Mouse (Mus musculus): ENCODE results near the gene Gm49661. TPM values are rescaled to one million over a fixed set of nuclear protein-coding genes. Genes with fewer than 3 reads are reported as not detected.

Gm49661 gene
- polyA plus RNA-seq, 1 experiment from 2014 or later: not detected

DNA sequence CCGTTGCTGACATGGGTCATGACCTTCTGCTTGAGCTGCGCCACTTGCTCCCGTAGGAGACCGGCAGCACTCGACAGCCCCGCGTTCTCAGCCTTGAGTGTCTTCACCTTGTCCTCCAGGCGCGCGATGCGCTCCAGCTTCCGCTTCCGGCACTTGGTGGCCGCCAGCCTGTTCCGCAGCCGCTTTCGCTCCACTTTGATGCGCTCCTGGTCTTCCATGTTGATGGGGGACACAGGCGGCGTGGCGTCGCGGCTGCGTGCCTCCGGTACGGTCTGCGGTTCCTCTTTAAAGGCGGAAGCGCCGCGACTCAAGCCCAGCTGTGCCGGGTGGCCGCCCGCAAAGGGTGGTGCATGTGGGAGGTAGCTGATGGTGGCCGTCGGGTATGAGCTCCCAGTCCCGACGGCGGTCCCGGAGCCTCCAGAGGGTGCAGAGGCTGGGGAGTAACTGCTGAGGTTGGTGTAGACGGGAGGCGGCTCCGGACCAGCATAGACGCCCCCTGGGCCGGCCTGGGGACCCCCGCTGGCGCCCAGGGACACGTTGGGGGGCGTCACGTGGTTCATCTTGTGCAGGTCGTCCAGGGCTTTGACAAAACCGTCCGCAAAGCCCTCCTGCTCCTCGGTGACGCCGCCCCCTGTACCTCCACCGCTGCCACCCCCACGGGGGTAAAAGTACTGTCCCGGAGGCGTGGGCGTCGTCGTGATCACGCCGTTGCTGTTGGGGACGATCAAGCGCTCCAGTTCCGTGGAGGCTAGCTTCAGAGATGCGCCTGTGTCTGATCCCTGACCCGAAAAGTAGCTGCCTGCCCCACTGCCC, 8.4 kb upstream of the Gm49661 start:
- Histone ChIP-seq H3K9me3 (ENCODE audit: low read length) (no peaks in the 10 kb centered on the region), H3K4me2 (replicated peaks; ENCODE audit: low read depth, low read length) (peak overlapping the region; percentile 96), H3K27ac (ENCODE audit: low read length) (peak overlapping the region; percentile 87), H3K4me3 (ENCODE audit: low read length) (peak overlapping the region; percentile 61), H3K27me3 (ENCODE audit: insufficient read depth, low read length) (no peaks in the 10 kb centered on the region), H3K9ac (replicated peaks; ENCODE audit: low read length) (peak overlapping the region; percentile 74), H3K4me1 (ENCODE audit: insufficient read depth, low read length) (peaks cover 76% of the 10 kb centered on the region), H3K36me3 (ENCODE audit: insufficient read depth, low read length) (peaks cover 19% of the 10 kb centered on the region)
- under 1% methylated on average over 69 of the region's 70 CpGs for WGBS
- no peak for ATAC-seq (ENCODE audit: low FRiP score, low TSS enrichment)

DNA sequence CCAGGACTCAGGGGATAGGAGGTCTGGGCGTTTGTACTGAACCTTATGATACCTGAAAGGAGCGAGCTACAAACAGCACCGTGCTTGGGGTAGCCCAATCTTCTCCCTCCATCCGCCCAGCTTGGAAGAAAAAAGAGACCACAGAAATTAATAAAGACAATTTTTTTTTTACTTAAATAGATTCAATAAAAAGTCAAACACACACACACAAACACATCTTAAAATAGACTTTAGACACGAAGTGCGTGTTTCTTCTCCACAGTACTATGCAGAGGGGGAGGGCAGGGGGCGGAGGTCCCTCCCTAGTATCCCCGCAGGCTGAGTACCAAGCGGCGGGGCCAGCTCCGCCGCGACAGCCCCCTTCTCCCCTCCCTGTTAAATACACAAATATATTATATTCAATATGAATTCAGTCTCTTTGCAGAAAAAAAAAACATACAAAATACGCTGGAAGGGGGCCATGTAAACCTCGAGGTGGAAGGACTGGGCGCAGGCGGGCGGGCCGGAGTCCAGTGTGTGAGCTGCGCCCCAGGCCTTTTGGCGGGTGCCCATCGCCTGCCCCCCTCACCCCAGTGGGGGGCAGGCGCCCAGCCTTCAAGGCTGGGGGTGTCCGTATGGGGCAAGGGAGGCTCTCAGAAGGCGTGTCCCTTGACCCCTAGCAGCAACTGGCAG, 7.7 kb upstream of the Gm49661 start:
- 3% methylated on average over 25 of the region's 25 CpGs for WGBS
- H3K4me1 ChIP-seq (ENCODE audit: insufficient read depth, low read length): peaks cover 68% of the 10 kb centered on the region
- H3K27me3 ChIP-seq (ENCODE audit: insufficient read depth, low read length): no peaks in the 10 kb centered on the region
- H3K9me3 ChIP-seq (ENCODE audit: low read length): no peaks in the 10 kb centered on the region
- peak overlapping the region; percentile 74 for H3K9ac ChIP-seq (replicated peaks; ENCODE audit: low read length)
- peak overlapping the region; percentile 66 for H3K27ac ChIP-seq (ENCODE audit: low read length)
- H3K4me2 ChIP-seq (replicated peaks; ENCODE audit: low read depth, low read length): peak overlapping the region; percentile 96
- H3K36me3 ChIP-seq (ENCODE audit: insufficient read depth, low read length): peaks cover 25% of the 10 kb centered on the region
- ATAC-seq (ENCODE audit: low FRiP score, low TSS enrichment): no peak
- peak overlapping the region; percentile 61 for H3K4me3 ChIP-seq (ENCODE audit: low read length)

GRCm38 (mm10) chr8:84976031-84976762, 7.0 kb upstream of the Gm49661 start:
- H3K4me3 ChIP-seq (ENCODE audit: low read length): peak overlapping the region; percentile 61
- peaks cover 62% of the 10 kb centered on the region for H3K4me1 ChIP-seq (ENCODE audit: insufficient read depth, low read length)
- H3K27ac ChIP-seq (ENCODE audit: low read length): peak overlapping the region; percentile 81
- no peaks in the 10 kb centered on the region for H3K9me3 ChIP-seq (ENCODE audit: low read length)
- peak overlapping the region; percentile 96 for H3K4me2 ChIP-seq (replicated peaks; ENCODE audit: low read depth, low read length)
- under 1% methylated on average over 61 of the region's 61 CpGs for WGBS
- peaks cover 31% of the 10 kb centered on the region for H3K36me3 ChIP-seq (ENCODE audit: insufficient read depth, low read length)
- H3K27me3 ChIP-seq (ENCODE audit: insufficient read depth, low read length): no peaks in the 10 kb centered on the region
- peak overlapping the region; percentile 74 for H3K9ac ChIP-seq (replicated peaks; ENCODE audit: low read length)
- peak; percentile 74 for ATAC-seq (ENCODE audit: low FRiP score, low TSS enrichment)

GRCm38 (mm10) chr8:84975434-84975833, 6.2 kb upstream of the Gm49661 start:
- peak overlapping the region; percentile 96 for H3K4me2 ChIP-seq (replicated peaks; ENCODE audit: low read depth, low read length)
- peak overlapping the region; percentile 81; the same call in 1 of the 2 replicates for H3K27ac ChIP-seq (ENCODE audit: low read length)

DNA sequence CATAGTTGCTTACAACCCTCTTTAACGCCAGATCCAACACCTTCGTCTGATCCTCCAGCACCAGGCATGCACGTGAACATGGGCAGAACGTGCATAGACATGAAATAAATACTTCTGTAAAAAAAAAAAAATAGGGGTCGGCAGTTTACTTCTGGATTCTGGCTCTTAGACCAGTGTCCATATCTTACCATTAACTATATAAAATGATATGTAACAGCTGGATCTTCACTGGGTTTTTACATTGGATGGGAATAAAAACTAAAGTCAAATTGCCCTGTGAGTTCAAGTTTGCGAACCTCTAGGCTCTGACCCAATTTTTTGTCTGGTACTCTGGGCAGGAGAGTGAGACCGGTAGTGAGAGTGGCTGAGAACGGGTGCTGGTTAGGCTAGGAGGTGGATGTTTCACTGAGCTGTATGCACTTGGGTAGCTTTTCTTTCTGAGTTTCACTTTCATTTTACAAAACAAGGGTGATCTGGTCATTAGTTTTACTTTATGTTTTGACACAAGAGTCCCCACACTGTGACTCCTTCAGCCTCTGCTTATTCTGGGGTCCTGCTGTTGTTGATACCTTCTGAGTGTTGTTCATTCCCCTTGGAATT, 5.4 kb upstream of the Gm49661 start:
- no peaks in the 10 kb centered on the region for H3K9me3 ChIP-seq (ENCODE audit: low read length)
- H3K4me1 ChIP-seq (ENCODE audit: insufficient read depth, low read length): peaks cover 58% of the 10 kb centered on the region
- H3K9ac ChIP-seq (replicated peaks; ENCODE audit: low read length): 0 out of 2 replicates have a peak overlapping the region, but pooled peaks have one; percentile 10
- peaks cover 36% of the 10 kb centered on the region for H3K36me3 ChIP-seq (ENCODE audit: insufficient read depth, low read length)
- no peak overlapping the region for H3K27ac ChIP-seq (ENCODE audit: low read length)
- no peak for ATAC-seq (ENCODE audit: low FRiP score, low TSS enrichment)
- no peaks in the 10 kb centered on the region for H3K27me3 ChIP-seq (ENCODE audit: insufficient read depth, low read length)
- no peak overlapping the region for H3K4me3 ChIP-seq (ENCODE audit: low read length)
- WGBS: 82% methylated on average over 8 of the region's 8 CpGs
- H3K4me2 ChIP-seq (replicated peaks; ENCODE audit: low read depth, low read length): no peak overlapping the region

More at GRCm38 (mm10) chr8:84975434-84975833, 6.2 kb upstream of the Gm49661 start:
- Histone ChIP-seq H3K9me3 (ENCODE audit: low read length) (no peaks in the 10 kb centered on the region), H3K4me3 (ENCODE audit: low read length) (peak overlapping the region; percentile 61), H3K27me3 (ENCODE audit: insufficient read depth, low read length) (no peaks in the 10 kb centered on the region), H3K9ac (replicated peaks; ENCODE audit: low read length) (no peak overlapping the region), H3K4me1 (ENCODE audit: insufficient read depth, low read length) (peaks cover 62% of the 10 kb centered on the region), H3K36me3 (ENCODE audit: insufficient read depth, low read length) (peaks cover 36% of the 10 kb centered on the region)
- no peak for ATAC-seq (ENCODE audit: low FRiP score, low TSS enrichment)
- 50% methylated on average over 7 of the region's 7 CpGs for WGBS

GRCm38 (mm10) chr8:84973803-84974542, 4.7 kb upstream of the Gm49661 start:
- Histone ChIP-seq H3K36me3 (ENCODE audit: insufficient read depth, low read length) (peaks cover 36% of the 10 kb centered on the region), H3K4me1 (ENCODE audit: insufficient read depth, low read length) (peaks cover 51% of the 10 kb centered on the region), H3K9me3 (ENCODE audit: low read length) (no peaks in the 10 kb centered on the region), H3K4me3 (ENCODE audit: low read length) (no peak overlapping the region), H3K27ac (ENCODE audit: low read length) (0 out of 2 replicates have a peak overlapping the region, but pooled peaks have one; percentile 25), H3K27me3 (ENCODE audit: insufficient read depth, low read length) (no peaks in the 10 kb centered on the region), H3K4me2 (replicated peaks; ENCODE audit: low read depth, low read length) (no peak overlapping the region), H3K9ac (replicated peaks; ENCODE audit: low read length) (0 out of 2 replicates have a peak overlapping the region, but pooled peaks have one; percentile 10)
- ATAC-seq (ENCODE audit: low FRiP score, low TSS enrichment): no peak
- 67% methylated on average over 4 of the region's 4 CpGs for WGBS

- no peak overlapping the region for H3K27ac ChIP-seq (ENCODE audit: low read length)
- no peak overlapping the region for H3K4me2 ChIP-seq (replicated peaks; ENCODE audit: low read depth, low read length)
- no peak overlapping the region for H3K9ac ChIP-seq (replicated peaks; ENCODE audit: low read length)
- H3K4me1 ChIP-seq (ENCODE audit: insufficient read depth, low read length): peaks cover 52% of the 10 kb centered on the region
- no peak overlapping the region for H3K4me3 ChIP-seq (ENCODE audit: low read length)
- WGBS: 88% methylated on average over 1 of the region's 1 CpGs
- no peaks in the 10 kb centered on the region for H3K27me3 ChIP-seq (ENCODE audit: insufficient read depth, low read length)
- peaks cover 36% of the 10 kb centered on the region for H3K36me3 ChIP-seq (ENCODE audit: insufficient read depth, low read length)
- H3K9me3 ChIP-seq (ENCODE audit: low read length): no peaks in the 10 kb centered on the region
- no peak for ATAC-seq (ENCODE audit: low FRiP score, low TSS enrichment)
Observed at GRCm38 (mm10) chr8:84973079-84973478, 3.8 kb upstream of the Gm49661 start.

DNA sequence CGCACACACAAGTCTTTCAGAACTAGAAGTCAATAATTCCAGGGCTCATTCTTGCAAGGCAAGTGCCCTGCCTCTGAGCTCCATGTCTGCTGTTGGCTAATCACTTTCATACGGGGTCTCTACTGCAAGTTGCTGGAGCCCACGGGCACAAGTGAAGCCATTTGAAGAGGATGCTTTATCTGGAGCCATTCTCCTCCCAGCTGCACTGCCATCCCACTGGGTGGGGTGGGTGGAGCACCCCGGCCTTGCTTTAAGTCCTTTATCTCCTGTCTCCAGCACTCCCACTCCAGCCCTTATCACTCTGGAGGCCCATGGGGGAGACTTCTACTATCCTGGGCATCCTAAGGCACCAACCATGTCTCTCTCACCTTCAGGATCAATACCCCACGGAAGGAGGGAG, 1.7 kb upstream of the Gm49661 start:
- no peak for ATAC-seq (ENCODE audit: low FRiP score, low TSS enrichment)
- Histone ChIP-seq H3K9ac (replicated peaks; ENCODE audit: low read length) (peak overlapping the region; percentile 75), H3K36me3 (ENCODE audit: insufficient read depth, low read length) (peaks cover 36% of the 10 kb centered on the region), H3K4me3 (ENCODE audit: low read length) (peak overlapping the region; percentile 57), H3K4me1 (ENCODE audit: insufficient read depth, low read length) (peaks cover 41% of the 10 kb centered on the region), H3K27me3 (ENCODE audit: insufficient read depth, low read length) (no peaks in the 10 kb centered on the region), H3K4me2 (replicated peaks; ENCODE audit: low read depth, low read length) (peak overlapping the region; percentile 82), H3K9me3 (ENCODE audit: low read length) (no peaks in the 10 kb centered on the region), H3K27ac (ENCODE audit: low read length) (no peak overlapping the region)
- WGBS: 72% methylated on average over 5 of the region's 5 CpGs

All from kidney, embryonic 16.5 days (tissue).